Mouse (Mus musculus) ES-E14 (cell line): ENCODE data around the gene Treml4.

Experiments used
- HCFC1 ChIP-seq: IDR thresholded peaks from 2 replicates; pipeline ENCODE4 v1.6.1; 2012; ENCODE audit warnings: low read length, inconsistent platforms, borderline replicate concordance; ENCODE audit not compliant: insufficient read depth
- ZC3H11A ChIP-seq: IDR thresholded peaks from 2 replicates; pipeline ENCODE4 v1.6.1; 2012; ENCODE audit warnings: low read depth, mild to moderate bottlenecking, inconsistent platforms, low read length, borderline replicate concordance

- no peak for TF ChIP-seq HCFC1
- no peak for TF ChIP-seq ZC3H11A
Observed at GRCm38 (mm10) chr17:48324258-48324657, 60.2 kb downstream of the Treml4 start.
